Mouse (Mus musculus) liver, embryonic 15.5 days (tissue): Measurements from ENCODE around the gene Uxs1. TPM values are rescaled to one million over a fixed set of nuclear protein-coding genes. Genes with fewer than 3 reads are reported as not detected.

ENCODE experiments used
- ATAC-seq: fragments of 200-750 bp; cut with Nextera tagmentation; 2 replicates; pipeline ENCODE4 v1.8.0; 2017; ENCODE audit warnings: moderate number of reproducible peaks, mild to moderate bottlenecking, moderate library complexity; ENCODE audit not compliant: insufficient read depth
- H3K27ac ChIP-seq: fragments of 300-500 bp; sonication (generic); replicated peaks from 2 replicates; pipeline ENCODE4 v1.5.1; 2015; ENCODE audit warnings: mild to moderate bottlenecking, inconsistent platforms
- H3K27me3 ChIP-seq: fragments of 300-500 bp; sonication (generic); 2 replicates; pipeline ENCODE4 v1.6.1; 2015; ENCODE audit warnings: mild to moderate bottlenecking, inconsistent platforms
- H3K36me3 ChIP-seq: fragments of 300-500 bp; sonication (generic); replicated peaks from 2 replicates; pipeline ENCODE4 v1.6.1; 2015; ENCODE audit warnings: moderate library complexity, mild to moderate bottlenecking, inconsistent platforms
- H3K4me1 ChIP-seq: fragments of 300-500 bp; sonication (generic); replicated peaks from 2 replicates; pipeline ENCODE4 v1.6.1; 2015; ENCODE audit warnings: inconsistent platforms
- H3K4me2 ChIP-seq: fragments of 300-500 bp; sonication (generic); 2 replicates; pipeline ENCODE4 v1.6.1; 2015; ENCODE audit warnings: moderate library complexity, mild to moderate bottlenecking, inconsistent platforms
- H3K4me3 ChIP-seq: fragments of 300-500 bp; sonication (generic); replicated peaks from 2 replicates; pipeline ENCODE4 v1.5.1; 2015; ENCODE audit warnings: mild to moderate bottlenecking, inconsistent platforms
- H3K9ac ChIP-seq: fragments of 300-500 bp; sonication (generic); 2 replicates; pipeline ENCODE4 v1.6.1; 2015; ENCODE audit warnings: moderate library complexity, mild to moderate bottlenecking, inconsistent platforms
- H3K9me3 ChIP-seq: fragments of 300-500 bp; sonication (generic); replicated peaks from 2 replicates; pipeline ENCODE4 v1.6.1; 2016; ENCODE audit warnings: inconsistent platforms
- WGBS: fragments of 180-500 bp; shearing (Covaris S2); methylation state at CpG from one replicate; pipeline ENCODE4 v1.1.7; 2015; ENCODE audit warnings: mixed read lengths; ENCODE audit not compliant: insufficient replicate concordance; 5-methylcytosine and 5-hydroxymethylcytosine counted together
- polyA plus RNA-seq: library from polyadenylated mRNA; unstranded; fragments of >200 nt; fragmentation: Nextera tagmentation; extraction: Ambion mirVana; gene quantifications from 2 replicates; pipeline ENCODE4 v1.2.1, GENCODE M21; 2015

Uxs1 gene
- polyA plus RNA-seq, 1 experiment from 2014 or later, result 8.4 TPM

DNA sequence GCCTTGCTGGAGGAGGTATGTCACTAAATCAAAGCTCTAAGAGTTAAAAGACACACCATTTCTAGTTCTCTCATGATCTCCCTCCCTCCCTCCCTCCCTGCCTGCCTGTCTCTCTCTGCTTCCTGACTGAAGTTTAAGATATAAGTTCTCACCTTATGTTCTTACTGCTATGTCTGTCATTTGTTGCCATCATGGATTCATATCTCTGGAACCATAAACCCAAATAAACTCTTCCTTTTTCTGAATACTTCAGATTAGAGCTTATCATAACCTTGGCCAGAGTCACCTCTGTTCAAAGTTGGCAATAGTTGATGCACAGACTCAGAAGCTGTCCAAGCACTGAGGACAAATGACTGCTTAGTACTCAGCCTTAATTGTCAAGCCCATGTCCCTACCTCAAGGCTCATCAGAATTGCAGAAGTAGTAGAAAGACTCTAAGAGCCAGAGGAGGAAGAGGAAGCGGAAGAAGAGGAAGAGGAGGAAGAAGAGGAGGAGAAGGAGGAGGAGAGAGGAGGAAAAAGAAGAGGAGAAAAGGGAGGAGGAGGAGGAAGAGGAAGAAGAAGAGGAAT is 23.6 kb downstream of the Uxs1 start:
- H3K36me3 ChIP-seq, result peaks cover 8% of the 10 kb centered on the region
- no peaks in the 10 kb centered on the region for H3K27me3 ChIP-seq
- ATAC-seq, result no peak
- 64% methylated on average over 1 of the region's 1 CpGs for WGBS
- no peak overlapping the region for H3K4me3 ChIP-seq
- no peaks in the 10 kb centered on the region for H3K9me3 ChIP-seq
- H3K9ac ChIP-seq, result no peak overlapping the region
- H3K4me2 ChIP-seq, result no peak overlapping the region
- H3K27ac ChIP-seq, result no peak overlapping the region
- H3K4me1 ChIP-seq, result no peaks in the 10 kb centered on the region

DNA sequence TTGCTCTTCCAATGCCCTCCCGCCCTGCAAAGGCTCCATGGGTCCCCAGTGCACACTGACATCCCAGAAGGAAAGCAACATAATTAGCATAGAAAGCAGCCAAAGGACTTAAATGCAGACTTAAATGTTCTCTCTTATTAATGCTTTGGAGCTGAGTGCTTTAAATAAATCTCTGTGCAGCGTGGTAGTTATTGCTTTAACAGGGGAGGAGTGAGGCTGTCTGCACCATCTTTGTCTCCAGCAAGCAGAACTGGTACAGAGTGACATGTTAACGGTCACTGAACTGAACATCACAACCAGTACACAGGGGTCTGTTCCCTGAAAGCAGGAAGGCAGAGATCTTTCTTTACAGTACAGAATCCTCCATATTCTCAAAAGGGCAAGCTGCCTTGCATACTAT is 29.6 kb downstream of the Uxs1 start:
- ATAC-seq, result no peak
- WGBS, result 78% methylated on average over 3 of the region's 3 CpGs
- H3K4me2 ChIP-seq, result no peak overlapping the region
- peaks cover 7% of the 10 kb centered on the region; the same call in 1 of the 2 replicates for H3K36me3 ChIP-seq
- no peak overlapping the region for H3K27ac ChIP-seq
- no peaks in the 10 kb centered on the region for H3K4me1 ChIP-seq
- no peaks in the 10 kb centered on the region for H3K27me3 ChIP-seq
- no peak overlapping the region for H3K9ac ChIP-seq
- no peaks in the 10 kb centered on the region for H3K9me3 ChIP-seq
- no peak overlapping the region for H3K4me3 ChIP-seq

DNA sequence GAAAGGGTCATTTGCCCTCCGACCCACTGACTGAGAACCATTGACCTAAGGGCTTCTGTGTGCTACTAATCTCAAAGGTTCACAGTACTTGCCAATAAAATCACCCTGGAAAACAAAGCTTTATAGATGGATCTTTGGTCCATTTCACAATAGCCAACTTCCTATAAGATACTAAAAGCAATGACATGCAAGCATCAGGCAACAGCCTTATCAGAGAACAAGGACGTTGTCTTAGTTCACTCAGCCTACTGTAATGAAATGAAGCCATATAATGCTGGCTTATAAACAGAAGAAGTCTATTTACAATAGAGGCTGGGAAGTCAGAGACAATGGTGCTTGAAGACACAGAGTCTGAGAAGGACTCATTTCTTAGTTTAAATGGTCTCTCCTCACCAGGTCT is 37.8 kb downstream of the Uxs1 start:
- no peak overlapping the region for H3K4me2 ChIP-seq
- H3K9me3 ChIP-seq, result no peaks in the 10 kb centered on the region
- WGBS, result 70% methylated on average over 2 of the region's 2 CpGs
- H3K4me1 ChIP-seq, result no peaks in the 10 kb centered on the region
- H3K36me3 ChIP-seq, result 0 out of 2 replicates have a peak, but pooled peaks cover 10% of the 10 kb centered on the region
- ATAC-seq, result no peak
- H3K4me3 ChIP-seq, result no peak overlapping the region
- H3K27ac ChIP-seq, result no peak overlapping the region
- no peak overlapping the region for H3K9ac ChIP-seq
- no peaks in the 10 kb centered on the region for H3K27me3 ChIP-seq

DNA sequence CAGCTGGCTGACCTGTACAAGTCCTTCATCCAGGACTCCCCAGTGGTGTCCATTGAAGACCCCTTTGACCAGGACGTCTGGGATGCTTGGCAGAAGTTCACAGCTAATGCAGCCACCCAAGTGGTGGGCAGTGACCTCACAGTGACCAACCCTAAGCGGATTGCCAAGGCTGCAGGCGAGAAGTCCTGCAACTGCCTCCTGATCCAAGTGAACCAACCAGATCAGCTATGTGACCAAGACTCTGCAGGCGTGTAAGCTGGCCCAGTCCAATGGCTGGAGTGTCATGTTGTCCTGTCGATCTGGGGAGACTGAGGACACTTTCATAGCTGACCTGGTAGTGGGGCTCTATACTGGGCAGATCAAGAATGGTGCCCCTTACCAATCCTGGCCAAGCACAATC is 40.9 kb downstream of the Uxs1 start:
- H3K27ac ChIP-seq, result no peak overlapping the region
- 78% methylated on average over 5 of the region's 5 CpGs for WGBS
- no peak overlapping the region for H3K4me3 ChIP-seq
- no peaks in the 10 kb centered on the region for H3K4me1 ChIP-seq
- H3K36me3 ChIP-seq, result 0 out of 2 replicates have a peak, but pooled peaks cover 10% of the 10 kb centered on the region
- no peak for ATAC-seq
- H3K27me3 ChIP-seq, result no peaks in the 10 kb centered on the region
- H3K9ac ChIP-seq, result no peak overlapping the region
- H3K9me3 ChIP-seq, result no peaks in the 10 kb centered on the region
- H3K4me2 ChIP-seq, result no peak overlapping the region

DNA sequence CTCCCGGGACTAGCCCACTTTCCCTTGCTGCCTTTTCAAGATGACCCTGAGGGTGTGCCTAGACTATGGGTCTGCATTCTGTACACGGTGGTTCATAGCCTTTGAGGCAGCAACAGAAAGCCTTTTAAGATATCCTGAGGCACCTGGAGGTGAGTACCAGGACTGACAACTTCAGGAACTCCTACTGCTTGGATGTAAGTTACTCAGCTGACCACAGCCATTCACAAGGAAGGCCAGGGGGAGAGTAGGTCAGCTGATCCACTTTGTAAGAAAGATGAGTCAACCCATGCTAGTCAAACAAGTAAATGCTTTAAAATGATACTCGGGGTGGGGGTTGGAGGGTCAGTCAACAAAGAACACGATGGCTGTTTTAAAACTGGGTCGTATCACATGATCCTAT is 42.3 kb downstream of the Uxs1 start:
- Histone ChIP-seq H3K36me3 (0 out of 2 replicates have a peak, but pooled peaks cover 10% of the 10 kb centered on the region), H3K27me3 (no peaks in the 10 kb centered on the region), H3K9ac (no peak overlapping the region), H3K4me3 (no peak overlapping the region), H3K27ac (no peak overlapping the region), H3K4me2 (no peak overlapping the region), H3K9me3 (no peaks in the 10 kb centered on the region), H3K4me1 (no peaks in the 10 kb centered on the region)
- ATAC-seq, result no peak
- WGBS, result 75% methylated on average over 5 of the region's 5 CpGs

DNA sequence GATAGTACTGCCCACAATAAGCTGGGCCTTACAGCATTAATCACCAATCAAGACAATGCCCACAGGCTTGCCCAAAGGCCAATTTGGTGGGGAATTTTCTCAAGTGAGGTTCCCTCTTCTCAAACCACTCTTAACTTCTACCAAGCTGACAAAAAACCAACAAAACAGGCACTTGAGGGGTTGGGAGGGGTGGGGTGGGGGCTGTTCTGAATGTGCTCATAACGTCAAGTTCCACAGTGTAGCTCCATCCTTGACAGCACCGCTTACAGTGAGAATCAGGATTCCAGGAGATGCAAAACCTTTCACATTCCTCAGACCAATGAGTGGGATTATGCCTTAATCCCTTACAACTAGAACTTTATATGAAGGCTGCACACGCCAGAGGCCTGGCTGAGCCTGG is 44.4 kb downstream of the Uxs1 start:
- Histone ChIP-seq H3K9me3 (no peaks in the 10 kb centered on the region), H3K4me2 (no peak overlapping the region), H3K27ac (no peak overlapping the region), H3K9ac (no peak overlapping the region), H3K4me3 (no peak overlapping the region), H3K36me3 (peaks cover 17% of the 10 kb centered on the region), H3K27me3 (no peaks in the 10 kb centered on the region), H3K4me1 (no peaks in the 10 kb centered on the region)
- 80% methylated on average over 3 of the region's 3 CpGs for WGBS
- ATAC-seq, result no peak

DNA sequence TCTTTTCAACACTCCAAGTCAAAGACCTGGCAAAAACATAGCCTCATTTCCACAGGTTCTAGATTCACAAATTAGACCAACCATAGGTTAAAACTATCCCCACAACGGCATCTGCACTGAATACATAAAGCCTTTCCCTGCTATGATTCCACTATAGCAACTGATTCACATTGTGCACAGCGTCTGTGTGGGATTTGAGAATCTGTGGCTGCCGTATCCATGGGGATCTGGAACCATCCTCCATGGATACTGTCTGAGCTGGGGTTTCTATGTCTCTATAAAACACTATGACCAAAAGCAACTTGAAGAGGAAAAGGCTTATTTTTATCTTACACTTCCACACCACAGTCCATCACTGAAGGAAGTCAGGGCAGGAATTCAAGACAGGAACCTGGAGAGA is 44.9 kb downstream of the Uxs1 start:
- Histone ChIP-seq H3K27ac (no peak overlapping the region), H3K4me2 (no peak overlapping the region), H3K9me3 (no peaks in the 10 kb centered on the region), H3K9ac (no peak overlapping the region), H3K36me3 (peaks cover 17% of the 10 kb centered on the region), H3K27me3 (no peaks in the 10 kb centered on the region), H3K4me1 (no peaks in the 10 kb centered on the region), H3K4me3 (no peak overlapping the region)
- whole genome bisulfite sequencing, result 83% methylated on average over 3 of the region's 3 CpGs
- no peak for ATAC-seq

DNA sequence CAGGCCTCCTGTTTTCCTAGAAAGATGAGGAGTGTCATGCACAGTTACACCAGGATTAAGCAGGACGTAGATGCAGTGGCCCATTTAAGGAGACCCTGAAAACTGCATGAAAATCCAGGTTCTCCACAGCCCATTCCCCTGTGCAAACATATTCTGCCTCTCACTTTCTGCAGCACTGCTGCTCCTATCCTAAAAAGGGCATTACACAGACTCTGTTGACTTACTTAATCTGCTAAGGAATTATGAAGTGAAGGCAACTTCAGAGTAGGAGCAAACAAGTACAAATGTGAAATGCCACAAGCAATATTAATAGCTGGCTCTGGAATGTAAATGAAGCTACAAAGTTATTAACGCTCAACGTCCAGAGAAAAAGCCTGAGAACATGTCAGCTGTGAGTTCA is 45.9 kb downstream of the Uxs1 start:
- Histone ChIP-seq H3K4me1 (no peaks in the 10 kb centered on the region), H3K27me3 (no peaks in the 10 kb centered on the region), H3K4me2 (no peak overlapping the region), H3K27ac (no peak overlapping the region), H3K36me3 (peaks cover 21% of the 10 kb centered on the region), H3K9ac (no peak overlapping the region), H3K9me3 (no peaks in the 10 kb centered on the region), H3K4me3 (no peak overlapping the region)
- no peak for ATAC-seq
- 80% methylated on average over 3 of the region's 3 CpGs for WGBS

DNA sequence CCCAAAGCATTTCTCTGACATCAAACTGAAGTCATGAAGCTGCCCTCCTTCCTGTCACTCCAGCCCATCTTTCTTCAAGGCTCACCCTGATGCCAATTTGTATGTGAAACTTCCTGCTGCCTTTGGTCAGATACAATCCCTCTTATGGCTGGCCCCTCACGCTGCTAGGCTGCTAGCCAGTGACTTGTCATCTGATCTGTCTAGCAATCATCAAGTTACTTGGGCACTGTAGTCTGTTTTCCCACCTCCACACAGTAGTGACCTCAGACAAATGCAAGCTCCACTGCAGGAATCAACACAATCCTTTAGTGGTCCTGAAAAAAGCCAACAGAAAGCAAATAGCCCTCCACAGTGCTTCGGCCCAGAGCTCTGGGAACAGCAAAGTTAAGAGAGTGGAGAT is 46.4 kb downstream of the Uxs1 start:
- Histone ChIP-seq H3K27ac (no peak overlapping the region), H3K9ac (no peak overlapping the region)

DNA sequence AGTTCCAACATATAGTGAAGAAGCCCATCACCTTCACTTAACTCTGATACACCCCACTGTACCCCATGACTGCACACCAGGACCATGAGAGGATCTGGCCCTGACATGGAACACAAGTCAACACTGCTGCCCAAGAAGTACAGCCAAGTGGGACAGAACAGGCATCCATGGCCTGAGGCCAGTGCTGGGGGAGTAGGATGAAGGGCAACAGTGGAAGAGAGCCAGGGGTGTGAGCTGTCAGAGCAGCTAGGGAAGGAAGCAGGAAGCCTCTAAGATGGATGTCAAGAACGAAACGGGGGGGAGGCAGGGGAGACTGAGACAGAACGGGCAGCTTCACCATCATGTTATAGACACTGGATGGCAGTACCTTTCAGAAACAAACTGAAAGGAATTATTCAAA is 51.5 kb downstream of the Uxs1 start:
- Histone ChIP-seq H3K9me3 (no peaks in the 10 kb centered on the region), H3K9ac (no peak overlapping the region), H3K4me3 (no peak overlapping the region), H3K36me3 (peaks cover 40% of the 10 kb centered on the region), H3K4me1 (no peaks in the 10 kb centered on the region), H3K27ac (no peak overlapping the region), H3K4me2 (no peak overlapping the region), H3K27me3 (no peaks in the 10 kb centered on the region)
- 82% methylated on average over 3 of the region's 3 CpGs for WGBS
- ATAC-seq, result no peak

More for the DNA sequence above, 46.4 kb downstream of the Uxs1 start:
- no peak overlapping the region for H3K4me3 ChIP-seq
- H3K27me3 ChIP-seq, result no peaks in the 10 kb centered on the region
- H3K9me3 ChIP-seq, result no peaks in the 10 kb centered on the region
- 78% methylated on average over 2 of the region's 2 CpGs for WGBS
- peaks cover 17% of the 10 kb centered on the region for H3K36me3 ChIP-seq
- no peak overlapping the region for H3K4me2 ChIP-seq
- ATAC-seq, result no peak
- H3K4me1 ChIP-seq, result no peaks in the 10 kb centered on the region

DNA sequence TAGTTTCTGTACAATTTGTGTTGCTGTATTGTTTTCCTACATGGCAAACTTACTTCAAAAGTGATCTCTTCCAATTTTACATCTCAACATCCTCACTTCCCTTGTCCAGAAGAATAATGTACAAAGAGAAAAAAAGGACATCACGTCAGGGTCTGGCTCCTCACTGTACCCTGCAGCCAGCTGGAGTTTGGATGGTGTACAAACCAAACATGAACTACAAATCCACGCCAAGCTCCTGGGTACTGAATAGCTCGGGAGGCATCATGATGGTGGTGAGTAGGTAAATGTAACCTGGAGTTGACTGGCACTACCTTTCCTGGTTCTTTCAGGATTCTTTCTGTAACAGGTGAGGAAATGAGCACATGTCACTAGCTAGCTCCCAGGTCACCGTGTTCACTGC is 53.5 kb downstream of the Uxs1 start:
- H3K4me1 ChIP-seq, result no peaks in the 10 kb centered on the region
- H3K9ac ChIP-seq, result no peak overlapping the region
- H3K36me3 ChIP-seq, result peaks cover 53% of the 10 kb centered on the region
- no peak overlapping the region for H3K4me2 ChIP-seq
- WGBS, result 83% methylated on average over 4 of the region's 4 CpGs
- no peaks in the 10 kb centered on the region for H3K9me3 ChIP-seq
- no peak overlapping the region for H3K27ac ChIP-seq
- no peak overlapping the region for H3K4me3 ChIP-seq
- ATAC-seq, result no peak
- H3K27me3 ChIP-seq, result no peaks in the 10 kb centered on the region

DNA sequence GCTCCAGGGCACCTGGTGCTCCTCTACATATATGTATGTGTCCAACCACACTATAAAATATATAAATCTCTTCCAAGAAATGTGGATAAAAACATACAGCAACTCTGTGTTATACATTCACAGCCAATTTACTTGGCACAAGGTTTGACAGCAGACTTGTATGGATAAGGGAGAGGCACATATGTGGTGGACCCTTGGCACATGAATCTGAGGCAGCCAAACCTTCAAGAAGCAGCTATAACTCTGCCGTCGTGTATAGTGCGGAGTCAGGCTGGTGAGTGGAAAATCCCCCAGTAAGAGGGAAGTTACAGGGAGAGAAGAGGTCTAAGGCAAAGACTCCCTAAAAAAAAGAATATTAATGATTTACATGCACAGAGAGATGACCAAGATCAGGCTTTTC is 54.9 kb downstream of the Uxs1 start:
- H3K9ac ChIP-seq, result no peak overlapping the region
- ATAC-seq, result no peak
- no peaks in the 10 kb centered on the region for H3K4me1 ChIP-seq
- H3K9me3 ChIP-seq, result no peaks in the 10 kb centered on the region
- H3K27me3 ChIP-seq, result no peaks in the 10 kb centered on the region
- WGBS, result 88% methylated on average over 3 of the region's 3 CpGs
- no peak overlapping the region for H3K4me2 ChIP-seq
- no peak overlapping the region for H3K4me3 ChIP-seq
- no peak overlapping the region for H3K27ac ChIP-seq
- H3K36me3 ChIP-seq, result peaks cover 51% of the 10 kb centered on the region
